Mouse (Mus musculus): ENCODE results near the gene Abca2. TPM values are rescaled to one million over a fixed set of nuclear protein-coding genes. Genes with fewer than 3 reads are reported as not detected.
A peak's percentile ranks its signal among the peaks of the same experiment; 100 is the strongest.

Gene Abca2
- polyA plus RNA-seq, 1 experiment from 2014 or later: 2.7 TPM

DNA sequence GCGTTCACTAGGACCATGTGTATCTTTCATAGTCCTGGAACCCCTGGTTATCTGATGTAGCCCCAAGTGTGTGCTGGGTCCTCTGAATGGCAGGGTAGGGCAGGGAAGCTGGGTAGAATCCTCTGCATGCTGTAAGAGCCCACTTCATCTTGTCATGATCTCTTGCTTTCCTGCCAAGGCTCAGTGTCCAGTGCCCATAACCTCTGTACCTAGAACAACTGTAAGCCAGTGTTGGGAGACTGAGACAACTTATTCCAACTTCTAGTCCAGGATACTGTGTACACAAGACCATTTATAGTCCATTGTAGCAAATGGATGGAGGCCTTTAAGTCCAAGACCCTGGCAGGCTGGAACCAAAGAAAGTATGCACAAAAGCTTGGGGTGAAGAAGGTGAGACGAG, 36.8 kb downstream of the Abca2 start:
- no peaks in the 10 kb centered on the region for H3K27me3 ChIP-seq (replicated peaks)
- 75% methylated on average over 2 of the region's 2 CpGs for WGBS
- no peak overlapping the region for H3K4me3 ChIP-seq
- no peak overlapping the region for H3K4me2 ChIP-seq
- H3K27ac ChIP-seq (replicated peaks): no peak overlapping the region
- no peak overlapping the region for H3K9ac ChIP-seq
- no peaks in the 10 kb centered on the region for H3K9me3 ChIP-seq
- ATAC-seq (ENCODE audit: extremely low read depth, insufficient number of reproducible peaks, low FRiP score, low TSS enrichment): no peak
- peaks cover 43% of the 10 kb centered on the region for H3K4me1 ChIP-seq
- H3K36me3 ChIP-seq: no peaks in the 10 kb centered on the region

DNA sequence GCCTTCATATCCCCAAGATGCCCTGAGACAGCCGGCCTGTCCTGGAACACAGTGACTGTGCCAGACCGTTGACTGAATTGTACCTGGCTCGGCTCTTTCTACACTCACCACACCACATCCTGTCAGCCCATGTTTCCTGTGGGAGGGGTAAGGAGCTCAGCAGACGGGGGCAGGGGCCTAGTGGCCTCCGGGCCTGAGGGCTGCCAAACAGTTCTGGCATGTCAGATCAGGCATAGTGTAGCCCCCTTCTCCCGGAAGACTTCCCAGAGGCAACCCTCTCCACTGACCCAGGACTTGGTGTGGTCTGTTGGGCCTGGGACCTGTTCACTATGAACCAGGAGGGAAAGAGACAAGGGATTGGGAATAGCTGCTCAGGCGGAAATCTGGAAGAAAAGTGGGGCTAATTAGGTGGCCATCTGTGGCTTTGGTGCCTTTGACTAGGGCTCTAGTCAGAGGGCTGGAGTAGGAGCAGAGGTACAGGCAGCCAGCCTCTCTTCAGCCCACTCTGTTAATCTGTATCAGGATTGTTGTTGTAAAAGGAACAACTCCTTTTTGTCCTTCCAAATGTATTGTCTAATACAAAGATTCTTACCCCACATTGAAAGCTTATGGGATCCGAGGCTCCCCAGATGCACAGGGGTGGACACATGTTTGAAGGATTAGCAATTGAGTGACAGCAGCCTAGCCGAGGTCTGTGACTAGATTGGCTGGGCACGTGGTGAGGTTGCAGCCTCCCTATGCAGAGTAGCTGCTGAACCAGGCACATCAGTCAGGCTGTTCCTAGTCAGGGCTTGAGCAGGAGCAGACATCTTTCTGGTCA, 37.5 kb downstream of the Abca2 start:
- H3K4me2 ChIP-seq: no peak overlapping the region
- H3K27ac ChIP-seq (replicated peaks): no peak overlapping the region
- no peak overlapping the region; the same call in 1 of the 2 replicates for H3K9ac ChIP-seq
- no peak for ATAC-seq (ENCODE audit: extremely low read depth, insufficient number of reproducible peaks, low FRiP score, low TSS enrichment)
- H3K36me3 ChIP-seq: no peaks in the 10 kb centered on the region
- no peak overlapping the region for H3K4me3 ChIP-seq
- no peaks in the 10 kb centered on the region for H3K9me3 ChIP-seq
- 40% methylated on average over 10 of the region's 10 CpGs for WGBS
- no peaks in the 10 kb centered on the region for H3K27me3 ChIP-seq (replicated peaks)
- H3K4me1 ChIP-seq: peaks cover 42% of the 10 kb centered on the region

DNA sequence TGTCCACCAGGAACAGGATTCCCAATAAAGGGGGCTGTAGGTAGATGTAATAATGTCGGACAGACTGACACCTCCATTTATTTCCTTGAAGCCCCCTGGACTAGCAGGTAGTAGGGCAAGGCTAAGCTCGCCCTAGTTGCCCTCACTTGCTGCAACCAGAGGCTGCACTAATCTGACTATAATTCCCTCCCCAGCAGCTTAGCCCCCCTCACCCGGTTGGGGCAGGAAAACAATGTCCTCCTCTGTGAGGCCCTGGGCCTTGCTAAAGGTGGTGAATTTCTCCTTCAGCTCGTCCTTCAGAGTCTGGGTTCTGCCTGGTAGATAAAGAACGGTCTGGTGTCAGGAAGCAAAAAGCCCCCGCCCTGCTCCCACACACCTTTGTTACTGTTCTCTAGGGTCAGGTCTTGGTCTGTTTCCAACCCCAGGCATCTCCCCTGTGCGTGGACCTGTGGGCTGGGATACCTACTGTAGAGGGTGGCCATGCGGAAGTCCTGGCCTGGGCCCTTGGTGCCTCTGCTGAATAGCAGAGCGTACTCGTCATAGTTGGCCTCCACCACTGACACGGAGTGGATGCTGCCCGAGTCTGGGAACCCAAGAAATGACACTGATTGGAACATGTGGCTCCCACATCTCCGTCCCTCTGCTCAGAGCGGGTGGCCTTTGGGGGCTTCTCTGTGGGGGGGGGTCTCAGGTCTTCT, 39.3 kb downstream of the Abca2 start:
- Histone ChIP-seq H3K9me3 (no peaks in the 10 kb centered on the region), H3K27ac (replicated peaks) (no peak overlapping the region), H3K4me1 (peaks cover 37% of the 10 kb centered on the region), H3K9ac (0 out of 2 replicates have a peak overlapping the region, but pooled peaks have one; percentile 6), H3K4me2 (no peak overlapping the region), H3K27me3 (replicated peaks) (no peaks in the 10 kb centered on the region), H3K4me3 (no peak overlapping the region), H3K36me3 (no peaks in the 10 kb centered on the region)
- 60% methylated on average over 14 of the region's 14 CpGs for WGBS
- no peak for ATAC-seq (ENCODE audit: extremely low read depth, insufficient number of reproducible peaks, low FRiP score, low TSS enrichment)

DNA sequence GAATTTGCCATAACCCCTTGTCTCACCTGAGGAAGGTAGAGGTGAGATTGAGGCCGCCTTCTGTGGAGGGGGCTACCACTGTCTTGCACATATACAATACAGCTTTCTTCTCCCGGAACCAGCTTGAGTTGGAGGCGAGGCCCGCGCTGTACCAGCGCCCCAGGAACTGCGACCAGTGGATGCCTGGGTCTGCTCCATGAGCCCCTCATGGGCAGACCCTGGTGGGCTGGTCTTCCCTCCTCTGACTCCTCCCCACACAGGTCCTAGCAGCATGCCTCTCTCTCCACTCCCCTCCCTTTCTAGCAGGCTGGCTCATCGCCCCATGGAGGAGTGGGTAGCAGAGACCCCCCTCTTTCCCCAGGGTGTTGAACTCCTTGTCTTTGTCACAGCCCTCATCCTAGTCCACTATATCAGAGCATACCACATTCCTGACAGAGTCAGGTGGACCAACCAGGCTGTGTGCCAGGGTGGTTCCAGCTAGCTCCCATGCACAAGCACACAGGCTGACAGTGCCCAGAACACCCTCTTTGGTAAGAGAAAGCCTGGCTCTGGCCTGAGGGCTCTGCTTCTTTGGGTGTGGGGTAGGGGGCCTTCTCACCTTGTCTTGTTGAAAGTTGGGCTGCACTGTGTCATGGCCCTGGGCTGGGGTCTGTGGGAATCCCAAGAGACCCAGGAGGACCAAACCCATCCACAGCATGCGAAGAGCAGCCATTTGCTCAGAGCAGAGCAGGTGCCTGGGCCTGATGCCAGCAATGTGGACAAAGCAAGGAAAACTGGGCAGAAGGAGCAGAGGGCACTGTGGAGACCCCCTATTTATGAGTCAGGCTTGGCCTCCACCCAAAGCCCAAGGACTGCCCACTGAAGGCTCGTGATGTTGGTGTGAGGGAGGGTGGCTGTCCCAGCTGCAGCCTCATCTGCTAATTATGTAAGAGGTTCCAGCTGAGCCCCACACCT, 40.7 kb downstream of the Abca2 start:
- peak; percentile 30 for ATAC-seq (ENCODE audit: extremely low read depth, insufficient number of reproducible peaks, low FRiP score, low TSS enrichment)

DNA sequence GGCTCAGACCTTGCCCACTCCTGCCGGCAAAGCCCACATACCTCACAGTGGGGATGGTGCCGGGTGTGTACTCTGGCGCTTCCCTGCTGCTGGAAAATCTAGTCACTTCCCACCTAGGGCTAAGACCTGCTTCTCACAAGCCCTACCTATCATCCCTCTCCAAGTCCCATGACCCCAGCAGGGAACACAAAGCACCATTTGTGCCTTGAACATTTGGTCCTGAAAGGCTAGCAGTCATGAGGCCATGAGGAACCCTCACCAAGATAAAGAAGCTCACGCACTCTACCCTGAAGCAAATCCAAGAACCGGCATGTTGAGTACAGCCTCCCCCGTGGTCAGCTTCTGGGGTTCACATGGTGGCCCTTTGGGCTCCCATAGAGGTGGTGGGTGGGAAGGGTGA, 41.5 kb downstream of the Abca2 start, which contains the start of gene Ptgds:
Ptgds (minus strand) TSS at position 78 of the 400 bp plus-strand sequence.
- no peak for ATAC-seq (ENCODE audit: extremely low read depth, insufficient number of reproducible peaks, low FRiP score, low TSS enrichment)
- no peaks in the 10 kb centered on the region for H3K27me3 ChIP-seq (replicated peaks)
- H3K4me2 ChIP-seq: peak within 1 kb of the TSS; percentile 24
- H3K9me3 ChIP-seq: no peaks in the 10 kb centered on the region
- no peaks in the 10 kb centered on the region for H3K36me3 ChIP-seq
- 28% methylated on average over 6 of the region's 6 CpGs for WGBS
- peak within 1 kb of the TSS; percentile 44; the same call in 1 of the 2 replicates for H3K9ac ChIP-seq
- peaks cover 40% of the 10 kb centered on the region for H3K4me1 ChIP-seq
- H3K27ac ChIP-seq (replicated peaks): peak within 1 kb of the TSS; percentile 86
- H3K4me3 ChIP-seq: no peak within 1 kb of the TSS

More for the DNA sequence above, 40.7 kb downstream of the Abca2 start:
- Histone ChIP-seq H3K36me3 (no peaks in the 10 kb centered on the region), H3K9me3 (no peaks in the 10 kb centered on the region), H3K27me3 (replicated peaks) (no peaks in the 10 kb centered on the region), H3K4me2 (peak overlapping the region; percentile 24), H3K9ac (peak overlapping the region; percentile 44; the same call in 1 of the 2 replicates), H3K27ac (replicated peaks) (peak overlapping the region; percentile 86), H3K4me1 (peaks cover 40% of the 10 kb centered on the region), H3K4me3 (no peak overlapping the region)
- 66% methylated on average over 10 of the region's 10 CpGs for WGBS

DNA sequence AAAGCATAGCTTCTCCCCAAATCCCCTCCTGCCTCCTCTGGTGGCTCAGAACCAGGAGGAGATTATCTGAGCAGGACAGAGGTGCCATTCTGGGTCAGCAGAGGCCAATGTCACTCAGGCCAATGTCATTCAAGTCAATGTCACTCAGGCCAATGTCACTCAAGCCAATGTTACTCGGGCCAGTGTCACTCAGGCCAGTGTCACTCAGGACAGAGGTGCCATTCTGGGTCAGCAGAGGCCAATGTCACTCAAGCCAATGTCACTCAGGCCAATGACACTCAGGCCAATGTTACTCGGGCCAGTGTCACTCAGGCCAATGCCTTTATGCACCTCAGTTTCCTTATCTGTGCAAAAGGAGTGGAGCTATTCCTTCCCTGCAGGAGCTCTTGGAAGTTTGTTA, 44.0 kb downstream of the Abca2 start:
- no peak for ATAC-seq (ENCODE audit: extremely low read depth, insufficient number of reproducible peaks, low FRiP score, low TSS enrichment)
- no peak overlapping the region for H3K27ac ChIP-seq (replicated peaks)
- 73% methylated on average over 2 of the region's 2 CpGs for WGBS

DNA sequence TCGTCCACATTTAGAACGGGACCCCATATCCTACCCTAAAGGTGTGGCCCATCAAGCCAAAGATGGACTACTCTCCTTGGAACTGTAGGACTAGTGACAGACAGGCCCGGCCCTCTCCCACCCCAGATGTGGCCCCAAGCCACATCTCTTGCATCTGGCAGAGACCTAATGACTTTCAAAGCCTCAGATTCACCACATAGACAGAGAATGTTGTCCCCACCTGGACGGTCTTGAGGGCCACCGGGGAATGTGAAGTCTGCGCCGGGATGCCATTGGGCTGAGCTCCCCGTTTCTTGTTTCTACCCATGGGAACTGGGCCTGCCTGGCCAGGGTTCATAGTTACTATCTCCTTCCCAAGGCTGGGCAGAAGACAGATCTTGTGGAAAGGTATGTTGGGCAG, 49.0 kb downstream of the Abca2 start:
- Histone ChIP-seq H3K27me3 (replicated peaks) (peaks cover 23% of the 10 kb centered on the region), H3K27ac (replicated peaks) (no peak overlapping the region), H3K4me1 (peaks cover 3% of the 10 kb centered on the region; the same call in 1 of the 2 replicates), H3K9me3 (no peaks in the 10 kb centered on the region), H3K36me3 (no peaks in the 10 kb centered on the region), H3K4me3 (no peak overlapping the region), H3K4me2 (no peak overlapping the region), H3K9ac (no peak overlapping the region)
- no peak for ATAC-seq (ENCODE audit: extremely low read depth, insufficient number of reproducible peaks, low FRiP score, low TSS enrichment)
- WGBS: 81% methylated on average over 8 of the region's 8 CpGs

More for the DNA sequence above, 44.0 kb downstream of the Abca2 start:
- Histone ChIP-seq H3K9me3 (no peaks in the 10 kb centered on the region), H3K4me1 (peaks cover 29% of the 10 kb centered on the region), H3K36me3 (no peaks in the 10 kb centered on the region), H3K4me3 (no peak overlapping the region), H3K9ac (no peak overlapping the region), H3K4me2 (no peak overlapping the region), H3K27me3 (replicated peaks) (no peaks in the 10 kb centered on the region)

DNA sequence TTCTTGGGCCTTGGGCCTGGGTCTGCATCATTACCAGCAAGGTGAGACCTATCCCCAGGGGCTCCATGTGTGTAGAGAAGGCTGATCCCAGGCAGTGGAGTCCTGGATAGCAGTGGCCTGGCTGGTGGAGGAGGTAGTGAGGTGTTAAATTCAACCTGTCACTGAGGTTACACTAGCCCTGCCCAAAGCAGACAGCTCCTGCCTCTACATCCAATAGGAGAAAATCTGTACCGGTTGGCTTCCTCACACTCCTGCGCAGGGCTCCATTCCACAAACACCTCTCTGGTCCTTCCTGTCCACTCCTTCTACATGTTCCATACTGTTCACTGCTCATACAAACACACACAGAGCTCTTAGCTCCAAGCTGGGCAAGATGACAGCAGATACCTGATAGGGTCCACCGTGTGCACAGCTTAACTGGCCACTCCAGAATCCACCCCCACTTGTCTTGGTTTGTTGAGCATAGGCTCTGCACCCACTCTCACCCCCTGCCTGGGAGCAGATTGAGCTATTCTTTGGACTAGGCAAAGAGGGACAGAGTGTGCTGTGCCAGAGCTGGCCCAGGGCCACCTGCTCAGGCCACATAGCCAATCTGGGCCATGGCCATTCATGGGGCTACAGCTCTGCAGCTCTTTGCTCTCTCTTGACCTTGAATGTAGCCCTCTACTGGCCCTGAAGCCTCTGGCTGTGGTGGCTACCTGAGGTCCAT, 49.6 kb downstream of the Abca2 start:
- no peak overlapping the region for H3K27ac ChIP-seq (replicated peaks)
- no peak overlapping the region for H3K4me2 ChIP-seq
- WGBS: 75% methylated on average over 3 of the region's 3 CpGs
- H3K4me3 ChIP-seq: no peak overlapping the region
- H3K4me1 ChIP-seq: peaks cover 3% of the 10 kb centered on the region; the same call in 1 of the 2 replicates
- H3K9ac ChIP-seq: no peak overlapping the region
- no peaks in the 10 kb centered on the region for H3K9me3 ChIP-seq
- peaks cover 26% of the 10 kb centered on the region for H3K27me3 ChIP-seq (replicated peaks)
- H3K36me3 ChIP-seq: no peaks in the 10 kb centered on the region
- ATAC-seq (ENCODE audit: extremely low read depth, insufficient number of reproducible peaks, low FRiP score, low TSS enrichment): no peak

DNA sequence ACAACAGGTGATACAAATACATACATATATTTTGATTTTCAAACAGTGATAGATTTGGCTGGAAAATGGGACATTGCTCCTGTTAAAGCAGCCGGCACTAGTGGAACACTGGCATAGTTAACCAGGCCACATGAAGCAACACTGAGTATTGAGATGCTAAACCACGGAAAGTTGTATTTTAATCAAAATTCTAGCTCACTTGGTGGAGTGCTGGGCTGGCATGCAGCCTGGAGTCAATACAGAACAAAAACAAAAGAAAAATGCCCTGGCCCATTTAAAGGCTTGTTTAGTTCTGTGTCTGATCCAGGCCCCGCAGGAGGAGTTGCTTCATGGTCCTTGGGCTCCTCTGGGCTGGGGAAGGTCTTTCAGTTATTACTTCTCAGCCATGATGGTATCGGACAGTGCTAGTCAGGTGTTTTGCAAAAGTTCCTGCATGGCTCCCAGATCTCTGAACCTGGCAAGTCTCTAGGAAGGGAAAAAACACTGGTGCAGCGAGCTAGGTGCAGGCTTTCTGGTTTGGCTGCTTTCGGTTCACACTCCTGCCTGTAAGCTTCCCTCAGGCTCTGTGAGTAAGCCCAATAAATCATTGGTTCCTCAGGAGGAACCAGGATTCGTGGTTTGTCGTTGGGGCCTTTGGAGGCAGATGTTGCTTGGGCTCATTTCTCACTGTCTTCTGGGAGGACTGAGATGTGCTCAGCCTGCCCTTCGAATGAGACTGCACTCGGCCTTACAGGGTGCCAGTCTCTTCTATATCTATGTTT, 51.2 kb downstream of the Abca2 start:
- no peak overlapping the region for H3K9ac ChIP-seq
- no peak overlapping the region for H3K27ac ChIP-seq (replicated peaks)
- H3K4me1 ChIP-seq: no peaks in the 10 kb centered on the region
- H3K9me3 ChIP-seq: no peaks in the 10 kb centered on the region
- no peak overlapping the region for H3K4me2 ChIP-seq
- H3K4me3 ChIP-seq: no peak overlapping the region
- 64% methylated on average over 10 of the region's 10 CpGs for WGBS
- peaks cover 26% of the 10 kb centered on the region for H3K27me3 ChIP-seq (replicated peaks)
- H3K36me3 ChIP-seq: no peaks in the 10 kb centered on the region
- no peak for ATAC-seq (ENCODE audit: extremely low read depth, insufficient number of reproducible peaks, low FRiP score, low TSS enrichment)

DNA sequence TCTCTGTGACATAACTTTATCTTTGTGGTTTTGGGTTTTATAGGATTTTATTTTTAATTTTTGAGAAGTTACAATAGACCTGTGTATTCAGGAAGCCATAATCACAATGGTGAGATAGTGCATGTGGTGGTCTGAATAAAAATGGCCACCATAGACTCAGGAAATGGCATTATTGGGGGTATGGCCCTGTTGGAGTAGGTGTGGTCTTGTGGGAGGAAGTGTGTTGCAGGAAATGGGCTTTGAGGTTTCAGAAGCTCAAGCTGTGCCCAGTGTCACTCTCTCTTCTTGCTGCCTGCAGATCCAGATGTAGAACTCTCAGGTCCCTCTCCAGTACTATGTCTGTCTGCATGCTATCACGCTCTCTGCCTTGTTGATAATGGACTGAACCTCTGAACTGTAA, 52.0 kb downstream of the Abca2 start:
- no peaks in the 10 kb centered on the region for H3K4me1 ChIP-seq
- no peaks in the 10 kb centered on the region for H3K9me3 ChIP-seq
- H3K27ac ChIP-seq (replicated peaks): no peak overlapping the region
- no peak overlapping the region for H3K9ac ChIP-seq
- ATAC-seq (ENCODE audit: extremely low read depth, insufficient number of reproducible peaks, low FRiP score, low TSS enrichment): no peak
- H3K27me3 ChIP-seq (replicated peaks): peaks cover 28% of the 10 kb centered on the region
- WGBS: 70% methylated on average over 1 of the region's 1 CpGs
- H3K4me3 ChIP-seq: no peak overlapping the region
- H3K4me2 ChIP-seq: no peak overlapping the region
- H3K36me3 ChIP-seq: no peaks in the 10 kb centered on the region

All from heart, embryonic 13.5 days (tissue).